Mouse (Mus musculus) inflammation-experienced regulatory T-cells (primary cell): ENCODE results near the gene D2hgdh. TPM values are rescaled to one million over a fixed set of nuclear protein-coding genes. Genes with fewer than 3 reads are reported as not detected.

Source experiments
- polyA plus RNA-seq, 2 experiments: library from polyadenylated mRNA; unstranded; fragments of 100-300 nt; shearing (Covaris generic); gene quantifications; one replicate each; pipeline ENCODE4 v1.2.1; 2017

The D2hgdh gene
- 10 to 100 TPM; 35.7 to 36.7 TPM for polyA plus RNA-seq

GRCm38 (mm10) chr1:93824609-93825008, at the start of gene D2hgdh:
D2hgdh (plus strand) TSS chr1:93824909.

GRCm38 (mm10) chr1:93801741-93802238, 22.9 kb upstream of the D2hgdh start, which contains the start of gene Dtymk:
Dtymk (minus strand) TSS chr1:93801934.

GRCm38 (mm10) chr1:93803556-93804507, 20.9 kb upstream of the D2hgdh start, which contains the start of gene Ing5:
Ing5 (plus strand) TSS chr1:93803965.

GRCm38 (mm10) chr1:93861048-93861447, 36.3 kb downstream of the D2hgdh start, which contains the start of gene Gal3st2:
Gal3st2 (plus strand) TSS chr1:93861306.

Other genes starting within 250 kb of the D2hgdh start
- gene Stk25, start 166.2 kb upstream of the D2hgdh start, polyA plus RNA-seq = 100 to 1,000 TPM; 129 to 134 TPM
- 1 to 10 TPM in 1 of 2 experiments, not detected in 1; 4.1 TPM for gene Bok, start 139.2 kb upstream of the D2hgdh start, polyA plus RNA-seq
- gene Atg4b, start 73.4 kb upstream of the D2hgdh start, polyA plus RNA-seq = 100 to 1,000 TPM in 1 of 2 experiments, 10 to 100 TPM in 1; 98.7 to 113 TPM
- gene Thap4, start 70.0 kb upstream of the D2hgdh start, polyA plus RNA-seq = 10 to 100 TPM; 34.1 to 38.9 TPM
- 100 to 1,000 TPM; 121 to 122 TPM for gene Dtymk, start 23.0 kb upstream of the D2hgdh start, polyA plus RNA-seq
- 10 to 100 TPM; 23.0 to 29.4 TPM for gene Ing5, start 20.9 kb upstream of the D2hgdh start, polyA plus RNA-seq
- gene Gal3st2, start 36.4 kb downstream of the D2hgdh start, polyA plus RNA-seq = under 1 TPM in 1 of 2 experiments, not detected in 1; 0.92 TPM
- gene Gal3st2b, start 93.4 kb downstream of the D2hgdh start, polyA plus RNA-seq = under 1 TPM in 1 of 2 experiments, not detected in 1; 0.82 TPM
- gene Gal3st2c, start 165.6 kb downstream of the D2hgdh start, polyA plus RNA-seq = 1 to 10 TPM in 1 of 2 experiments, under 1 TPM in 1; 0.25 to 1.1 TPM
- 1 to 10 TPM in 1 of 2 experiments, under 1 TPM in 1; 0.22 to 1.3 TPM for gene Neu4, start 195.5 kb downstream of the D2hgdh start, polyA plus RNA-seq
- 100 to 1,000 TPM in 1 of 2 experiments, 10 to 100 TPM in 1; 69.9 to 220 TPM for gene Pdcd1, start 227.6 kb downstream of the D2hgdh start, polyA plus RNA-seq